Mouse (Mus musculus): ENCODE data around the gene DXBay18.
"Not testable (repeated sequence)": the region's sequence is repeated elsewhere in the genome, so short reads cannot be mapped to it uniquely, and the experiment has no call there.

The DXBay18 gene

GRCm38 (mm10) chrX:73149350-73149749 is at the start of gene DXBay18:
Gene DXBay18 (minus strand): TSS chrX:73149450.
- not testable (repeated sequence) for DNase-seq (ENCODE audit: extremely low read depth, low read depth, low spot score)

- not testable (repeated sequence) for DNase-seq (ENCODE audit: extremely low read depth, low read depth, low spot score)
Measured at GRCm38 (mm10) chrX:73191934-73192333, 42.7 kb upstream of the DXBay18 start, which contains the start of gene Xlr3b. Gene Xlr3b (plus strand): TSS chrX:73192207.

- not testable (repeated sequence) for DNase-seq (ENCODE audit: extremely low read depth, low read depth, low spot score)
Measured at GRCm38 (mm10) chrX:73176889-73177288, 27.6 kb upstream of the DXBay18 start, which contains the start of gene Spin2d. Gene Spin2d (minus strand): TSS chrX:73176989.

- DNase-seq (ENCODE audit: extremely low read depth, low read depth, low spot score), result not testable (repeated sequence)
Measured at GRCm38 (mm10) chrX:73148496-73148895, 754 bp downstream of the DXBay18 start, which contains the start of gene Xlr5b. Gene Xlr5b (plus strand): TSS chrX:73148796.

DNA sequence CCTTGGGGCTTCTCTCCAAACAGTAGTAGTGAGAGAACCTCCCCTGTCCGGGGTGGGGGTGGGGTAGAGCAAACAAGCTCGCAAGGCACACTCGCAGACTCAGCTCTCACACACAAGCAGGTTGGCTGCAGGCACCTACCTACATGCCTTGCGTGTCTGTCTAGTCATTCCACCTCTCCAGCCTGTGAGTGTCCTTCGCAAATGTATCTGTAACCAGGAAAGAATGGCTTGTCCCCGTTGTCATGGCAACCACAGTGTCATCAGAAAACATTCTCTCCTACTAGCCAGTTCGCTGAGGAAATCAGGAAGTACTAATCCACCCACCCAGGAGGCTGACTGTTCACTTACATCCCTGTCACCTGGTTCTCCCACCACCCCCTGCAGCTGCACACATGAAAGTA is 6.0 kb downstream of the DXBay18 start:
- DNase-seq (ENCODE audit: extremely low read depth, low read depth, low spot score), result not testable (repeated sequence)

DNA sequence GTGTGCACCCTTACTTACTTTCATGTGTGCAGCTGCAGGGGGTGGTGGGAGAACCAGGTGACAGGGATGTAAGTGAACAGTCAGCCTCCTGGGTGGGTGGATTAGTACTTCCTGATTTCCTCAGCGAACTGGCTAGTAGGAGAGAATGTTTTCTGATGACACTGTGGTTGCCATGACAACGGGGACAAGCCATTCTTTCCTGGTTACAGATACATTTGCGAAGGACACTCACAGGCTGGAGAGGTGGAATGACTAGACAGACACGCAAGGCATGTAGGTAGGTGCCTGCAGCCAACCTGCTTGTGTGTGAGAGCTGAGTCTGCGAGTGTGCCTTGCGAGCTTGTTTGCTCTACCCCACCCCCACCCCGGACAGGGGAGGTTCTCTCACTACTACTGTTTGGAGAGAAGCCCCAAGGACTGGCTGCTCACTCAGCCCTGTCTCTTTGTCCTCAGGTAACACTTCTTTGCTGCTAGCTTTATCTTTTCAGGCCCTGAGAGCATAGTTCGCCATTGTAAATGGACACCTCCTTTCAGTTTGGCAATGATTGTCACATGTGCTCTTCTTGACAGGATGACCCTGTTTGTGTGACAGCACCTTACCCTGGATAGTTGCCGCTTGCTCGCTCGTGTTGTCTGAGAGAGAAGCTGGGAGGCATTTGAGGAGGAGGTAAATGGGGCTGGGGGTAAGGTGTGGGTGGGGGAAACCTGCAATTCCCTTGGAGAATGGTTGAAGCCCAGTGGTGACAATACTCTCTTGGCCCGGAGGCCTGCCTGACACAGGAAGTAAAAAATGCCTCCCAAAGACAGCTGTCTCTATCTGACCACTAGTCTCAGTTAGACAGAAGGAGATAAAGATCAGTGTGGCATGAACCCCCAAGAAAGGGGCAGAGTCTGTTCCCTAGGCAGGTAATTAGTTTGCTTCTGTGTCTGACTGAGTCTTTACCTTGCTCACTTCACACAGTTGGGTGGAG is 26.1 kb downstream of the DXBay18 start:
- not testable (repeated sequence) for DNase-seq (ENCODE audit: extremely low read depth, low read depth, low spot score)

DNA sequence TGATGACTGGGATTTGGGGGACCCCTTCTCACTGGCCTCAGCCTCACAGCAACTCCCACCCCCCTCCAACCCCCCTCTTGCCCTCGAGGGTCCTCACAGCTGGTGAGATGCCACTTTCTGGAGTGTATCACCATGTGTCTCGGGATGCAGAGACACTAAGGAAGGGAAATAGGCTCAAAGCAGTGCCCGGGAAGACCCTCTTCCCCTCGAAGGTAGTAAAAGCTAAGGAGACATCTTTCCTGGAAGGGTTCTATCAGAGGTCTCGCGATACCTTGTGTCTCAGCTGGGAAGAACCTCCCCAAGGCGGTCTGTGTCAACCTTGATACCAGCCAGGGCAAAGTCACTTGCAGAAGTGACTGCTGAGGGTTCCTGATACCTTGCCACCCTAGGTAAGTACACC is 32.5 kb downstream of the DXBay18 start, which contains the start of gene Gm14685:
Gm14685 (plus strand) TSS at position 301 of the 400 bp plus-strand sequence.
- DNase-seq (ENCODE audit: extremely low read depth, low read depth, low spot score), result not testable (repeated sequence)

DNA sequence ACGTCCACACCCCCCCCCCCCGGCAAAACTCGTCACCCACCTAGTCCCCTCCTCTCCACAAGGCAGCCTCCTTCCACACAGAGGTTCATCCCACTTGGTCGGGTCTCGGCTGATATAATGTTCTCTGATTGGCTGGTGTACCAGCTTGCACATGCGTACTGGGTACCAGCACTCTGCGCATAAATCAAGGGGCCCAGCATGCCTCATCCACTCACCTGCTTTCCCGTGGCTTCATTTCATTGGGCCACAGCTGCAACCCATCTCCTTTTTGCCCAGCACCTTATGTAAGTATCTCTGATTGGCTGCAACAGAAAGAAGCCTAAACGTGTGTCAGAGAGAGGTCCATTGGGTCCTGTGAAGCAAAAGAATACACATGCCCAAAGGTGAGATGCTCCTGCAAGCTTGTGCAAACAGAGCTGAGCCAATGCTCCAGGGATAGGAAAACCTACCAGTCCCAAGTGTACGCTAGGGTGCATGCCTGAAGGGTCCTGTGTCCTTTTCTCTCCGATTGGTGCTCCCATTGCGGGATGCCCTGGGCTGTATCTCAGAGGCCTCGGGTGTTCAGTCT is 52.2 kb downstream of the DXBay18 start, which contains the start of gene Xlr3a:
Xlr3a (minus strand) TSS at position 155 of the 568 bp plus-strand sequence.
- DNase-seq (ENCODE audit: extremely low read depth, low read depth, low spot score), result not testable (repeated sequence)
